Mouse (Mus musculus) hindbrain, embryonic 13.5 days (tissue): Measurements from ENCODE around the gene Gart. TPM values are rescaled to one million over a fixed set of nuclear protein-coding genes. Genes with fewer than 3 reads are reported as not detected.

ENCODE experiments used
- ATAC-seq: fragments of 200-750 bp; cut with Nextera tagmentation; 2 replicates; pipeline ENCODE4 v1.8.0; 2017; ENCODE audit warnings: moderate TSS enrichment; ENCODE audit not compliant: low FRiP score
- H3K27ac ChIP-seq: fragments of 300-500 bp; sonication (generic); 2 replicates; pipeline ENCODE4 v1.5.1; 2015; ENCODE audit warnings: inconsistent platforms, mild to moderate bottlenecking, moderate library complexity
- H3K27me3 ChIP-seq: fragments of 300-500 bp; sonication (generic); 2 replicates; pipeline ENCODE4 v1.6.1; 2015; ENCODE audit warnings: mild to moderate bottlenecking, inconsistent platforms
- H3K36me3 ChIP-seq: fragments of 300-500 bp; sonication (generic); 2 replicates; pipeline ENCODE4 v1.6.1; 2015; ENCODE audit warnings: mild to moderate bottlenecking, inconsistent platforms
- H3K4me1 ChIP-seq: fragments of 300-500 bp; sonication (generic); replicated peaks from 2 replicates; pipeline ENCODE4 v1.6.1; 2015; ENCODE audit warnings: inconsistent platforms
- H3K4me2 ChIP-seq: fragments of 300-500 bp; sonication (generic); 2 replicates; pipeline ENCODE4 v1.6.1; 2015; ENCODE audit warnings: inconsistent platforms, mild to moderate bottlenecking, moderate library complexity
- H3K4me3 ChIP-seq: fragments of 300-500 bp; sonication (generic); 2 replicates; pipeline ENCODE4 v1.5.1; 2015; ENCODE audit warnings: mild to moderate bottlenecking, inconsistent platforms
- H3K9ac ChIP-seq: fragments of 300-500 bp; sonication (generic); 2 replicates; pipeline ENCODE4 v1.6.1; 2015; ENCODE audit warnings: mild to moderate bottlenecking, inconsistent platforms
- H3K9me3 ChIP-seq: fragments of 300-500 bp; sonication (generic); 2 replicates; pipeline ENCODE4 v1.6.1; 2016; ENCODE audit warnings: inconsistent platforms
- WGBS: fragments of 180-500 bp; shearing (Covaris S2); methylation state at CpG from one replicate; pipeline ENCODE4 v1.1.7; 2015; 5-methylcytosine and 5-hydroxymethylcytosine counted together
- polyA plus RNA-seq: library from polyadenylated mRNA; unstranded; fragments of >200 nt; fragmentation: Nextera tagmentation; extraction: Ambion mirVana; gene quantifications from 2 replicates; pipeline ENCODE4 v1.2.1, GENCODE M21; 2015

The Gart gene
- polyA plus RNA-seq, 1 experiment from 2014 or later = 67.3 TPM

GRCm38 (mm10) chr16:91596779-91597671 is 49.7 kb downstream of the Gart start:
- Histone ChIP-seq H3K9me3 (no peaks in the 10 kb centered on the region), H3K4me2 (peak overlapping the region; percentile 78), H3K4me3 (peak overlapping the region; percentile 76), H3K36me3 (peaks cover 5% of the 10 kb centered on the region; the same call in 1 of the 2 replicates), H3K27me3 (peaks cover 14% of the 10 kb centered on the region), H3K27ac (peak overlapping the region; percentile 84), H3K4me1 (peaks cover 25% of the 10 kb centered on the region), H3K9ac (peak overlapping the region; percentile 92)
- no peak; the same call in 1 of the 2 replicates for ATAC-seq
- under 1% methylated on average over 74 of the region's 75 CpGs for WGBS

GRCm38 (mm10) chr16:91596397-91596778 is 50.4 kb downstream of the Gart start:
- Histone ChIP-seq H3K9ac (peak overlapping the region; percentile 92), H3K4me1 (peaks cover 25% of the 10 kb centered on the region), H3K9me3 (no peaks in the 10 kb centered on the region), H3K4me2 (peak overlapping the region; percentile 78), H3K27ac (no peak overlapping the region), H3K27me3 (peaks cover 14% of the 10 kb centered on the region), H3K36me3 (peaks cover 5% of the 10 kb centered on the region; the same call in 1 of the 2 replicates), H3K4me3 (peak overlapping the region; percentile 76)
- 19% methylated on average over 9 of the region's 9 CpGs for WGBS
- no peak for ATAC-seq

GRCm38 (mm10) chr16:91595076-91595475 is 51.7 kb downstream of the Gart start:
- WGBS = 81% methylated on average over 6 of the region's 6 CpGs
- H3K4me2 ChIP-seq = no peak overlapping the region
- peak overlapping the region; percentile 40; the same call in 1 of the 2 replicates for H3K27ac ChIP-seq
- peaks cover 14% of the 10 kb centered on the region for H3K27me3 ChIP-seq
- peaks cover 25% of the 10 kb centered on the region for H3K4me1 ChIP-seq
- H3K36me3 ChIP-seq = peaks cover 5% of the 10 kb centered on the region; the same call in 1 of the 2 replicates
- ATAC-seq = no peak
- no peak overlapping the region for H3K4me3 ChIP-seq
- H3K9ac ChIP-seq = no peak overlapping the region
- no peaks in the 10 kb centered on the region for H3K9me3 ChIP-seq

- 89% methylated on average over 3 of the region's 3 CpGs for WGBS
Observed at GRCm38 (mm10) chr16:91593262-91593661, 53.5 kb downstream of the Gart start.

GRCm38 (mm10) chr16:91592162-91592561 is 54.6 kb downstream of the Gart start:
- Histone ChIP-seq H3K9ac (no peak overlapping the region), H3K27ac (no peak overlapping the region), H3K27me3 (no peaks in the 10 kb centered on the region), H3K9me3 (no peaks in the 10 kb centered on the region), H3K4me2 (no peak overlapping the region), H3K36me3 (peaks cover 5% of the 10 kb centered on the region; the same call in 1 of the 2 replicates), H3K4me3 (no peak overlapping the region), H3K4me1 (peaks cover 29% of the 10 kb centered on the region)
- 76% methylated on average over 8 of the region's 8 CpGs for WGBS
- no peak for ATAC-seq

More at GRCm38 (mm10) chr16:91593262-91593661, 53.5 kb downstream of the Gart start:
- H3K27me3 ChIP-seq = peaks cover under 1% of the 10 kb centered on the region; the same call in 1 of the 2 replicates
- no peaks in the 10 kb centered on the region for H3K9me3 ChIP-seq
- H3K4me1 ChIP-seq = peaks cover 25% of the 10 kb centered on the region
- H3K9ac ChIP-seq = no peak overlapping the region
- no peak overlapping the region for H3K4me3 ChIP-seq
- H3K36me3 ChIP-seq = peaks cover 5% of the 10 kb centered on the region; the same call in 1 of the 2 replicates
- ATAC-seq = no peak
- no peak overlapping the region for H3K27ac ChIP-seq
- H3K4me2 ChIP-seq = no peak overlapping the region

GRCm38 (mm10) chr16:91588703-91589102 is 58.0 kb downstream of the Gart start:
- Histone ChIP-seq H3K4me2 (no peak overlapping the region), H3K36me3 (peaks cover 26% of the 10 kb centered on the region), H3K9ac (no peak overlapping the region), H3K27ac (no peak overlapping the region), H3K4me1 (peaks cover 10% of the 10 kb centered on the region; the same call in 1 of the 2 replicates), H3K27me3 (no peaks in the 10 kb centered on the region), H3K4me3 (no peak overlapping the region), H3K9me3 (no peaks in the 10 kb centered on the region)
- 81% methylated on average over 3 of the region's 3 CpGs for WGBS
- ATAC-seq = no peak

- 62% methylated on average over 6 of the region's 6 CpGs for WGBS
- ATAC-seq = no peak
- Histone ChIP-seq H3K9me3 (no peaks in the 10 kb centered on the region), H3K36me3 (peaks cover 29% of the 10 kb centered on the region), H3K4me3 (no peak overlapping the region), H3K27me3 (no peaks in the 10 kb centered on the region), H3K9ac (no peak overlapping the region), H3K27ac (no peak overlapping the region), H3K4me1 (peaks cover 7% of the 10 kb centered on the region; the same call in 1 of the 2 replicates), H3K4me2 (no peak overlapping the region)
Observed at GRCm38 (mm10) chr16:91587730-91588453, 58.9 kb downstream of the Gart start.

- Histone ChIP-seq H3K9me3 (no peaks in the 10 kb centered on the region), H3K4me2 (no peak overlapping the region), H3K4me1 (0 out of 2 replicates have a peak, but pooled peaks cover 4% of the 10 kb centered on the region), H3K27me3 (no peaks in the 10 kb centered on the region), H3K27ac (no peak overlapping the region), H3K9ac (no peak overlapping the region), H3K36me3 (peaks cover 29% of the 10 kb centered on the region), H3K4me3 (no peak overlapping the region)
- no peak for ATAC-seq
- WGBS = 93% methylated on average over 6 of the region's 6 CpGs
Observed at GRCm38 (mm10) chr16:91586244-91586643, 60.5 kb downstream of the Gart start.

- Histone ChIP-seq H3K4me3 (no peak overlapping the region), H3K36me3 (peaks cover 30% of the 10 kb centered on the region), H3K9me3 (no peaks in the 10 kb centered on the region), H3K4me2 (no peak overlapping the region), H3K4me1 (0 out of 2 replicates have a peak, but pooled peaks cover 4% of the 10 kb centered on the region), H3K27ac (no peak overlapping the region), H3K27me3 (no peaks in the 10 kb centered on the region), H3K9ac (no peak overlapping the region)
- WGBS = 94% methylated on average over 5 of the region's 5 CpGs
- ATAC-seq = no peak
Observed at GRCm38 (mm10) chr16:91585617-91586016, 61.1 kb downstream of the Gart start.

- Histone ChIP-seq H3K27me3 (no peaks in the 10 kb centered on the region), H3K9ac (no peak overlapping the region), H3K36me3 (peaks cover 45% of the 10 kb centered on the region), H3K9me3 (no peaks in the 10 kb centered on the region), H3K4me1 (no peaks in the 10 kb centered on the region), H3K4me3 (no peak overlapping the region), H3K27ac (no peak overlapping the region), H3K4me2 (no peak overlapping the region)
- ATAC-seq = no peak
- WGBS = 72% methylated on average over 2 of the region's 2 CpGs
Observed at GRCm38 (mm10) chr16:91582307-91582706, 64.4 kb downstream of the Gart start.

- H3K9ac ChIP-seq = no peak overlapping the region
- no peaks in the 10 kb centered on the region for H3K9me3 ChIP-seq
- H3K4me1 ChIP-seq = peaks cover 8% of the 10 kb centered on the region
- no peak overlapping the region for H3K27ac ChIP-seq
- no peaks in the 10 kb centered on the region for H3K27me3 ChIP-seq
- WGBS = 83% methylated on average over 14 of the region's 14 CpGs
- H3K4me3 ChIP-seq = no peak overlapping the region
- peaks cover 47% of the 10 kb centered on the region for H3K36me3 ChIP-seq
- no peak overlapping the region for H3K4me2 ChIP-seq
- no peak for ATAC-seq
Observed at GRCm38 (mm10) chr16:91578980-91579720, 67.6 kb downstream of the Gart start.
